Mouse (Mus musculus): ENCODE data around the gene Flvcr1. TPM values are rescaled to one million over a fixed set of nuclear protein-coding genes. Genes with fewer than 3 reads are reported as not detected.

Flvcr1 gene
- 7.5 and 7.6 TPM in 2 replicates for polyA plus RNA-seq (2016; fragmentation: Nextera tagmentation; extraction: Ambion mirVana)

GRCm38 (mm10) chr1:191026021-191026713 lies at the start of gene Flvcr1:
Gene Flvcr1 (minus strand): TSS chr1:191026158.
- WGBS (ENCODE audit: insufficient replicate concordance): under 1% methylated on average over 50 of the region's 50 CpGs
- ATAC-seq: peak; percentile 99
- Histone ChIP-seq H3K27me3 (replicated peaks) (no peaks in the 10 kb centered on the region), H3K9me3 (replicated peaks) (no peaks in the 10 kb centered on the region), H3K4me1 (peaks cover 31% of the 10 kb centered on the region), H3K4me3 (peak within 1 kb of the TSS; percentile 84), H3K36me3 (peaks cover 8% of the 10 kb centered on the region), H3K4me2 (peak within 1 kb of the TSS; percentile 100), H3K27ac (peak within 1 kb of the TSS; percentile 86), H3K9ac (peak within 1 kb of the TSS; percentile 89)

- 0 out of 2 replicates have a peak, but pooled peaks cover 6% of the 10 kb centered on the region for H3K4me1 ChIP-seq
- no peak for ATAC-seq
- H3K4me3 ChIP-seq: no peak overlapping the region
- H3K4me2 ChIP-seq: no peak overlapping the region
- no peaks in the 10 kb centered on the region for H3K27me3 ChIP-seq (replicated peaks)
- 56% methylated on average over 10 of the region's 10 CpGs for WGBS (ENCODE audit: insufficient replicate concordance)
- no peaks in the 10 kb centered on the region for H3K9me3 ChIP-seq (replicated peaks)
- H3K9ac ChIP-seq: no peak overlapping the region
- no peak overlapping the region for H3K27ac ChIP-seq
- H3K36me3 ChIP-seq: peaks cover 100% of the 10 kb centered on the region
These were observed 49.4 kb upstream of the Flvcr1 start for GRCm38 (mm10) chr1:191075199-191075883.

DNA sequence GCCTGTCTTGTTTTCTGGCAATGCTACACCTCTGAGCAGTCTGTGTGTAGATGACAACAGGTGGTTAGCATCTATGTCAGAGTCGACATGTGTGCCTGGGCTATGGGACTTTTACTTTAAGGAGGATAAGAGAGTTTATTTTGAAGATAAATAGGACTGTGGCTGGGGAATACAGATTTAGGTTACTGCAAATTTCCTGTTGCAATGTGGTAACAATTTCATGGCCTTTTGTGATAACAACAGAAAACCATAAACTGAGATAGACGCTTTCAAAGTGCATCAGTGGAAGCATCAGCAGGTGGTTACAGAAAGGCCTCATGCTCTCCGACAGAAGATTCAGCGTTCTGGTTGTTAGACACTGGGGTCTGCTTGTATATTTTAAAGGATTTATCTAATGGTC lies 47.5 kb upstream of the Flvcr1 start:
- WGBS (ENCODE audit: insufficient replicate concordance): 75% methylated on average over 4 of the region's 4 CpGs
- Histone ChIP-seq H3K9ac (no peak overlapping the region), H3K27ac (no peak overlapping the region), H3K9me3 (replicated peaks) (no peaks in the 10 kb centered on the region), H3K36me3 (peaks cover 100% of the 10 kb centered on the region), H3K4me3 (no peak overlapping the region), H3K4me1 (0 out of 2 replicates have a peak, but pooled peaks cover 6% of the 10 kb centered on the region), H3K4me2 (no peak overlapping the region), H3K27me3 (replicated peaks) (no peaks in the 10 kb centered on the region)
- no peak for ATAC-seq

DNA sequence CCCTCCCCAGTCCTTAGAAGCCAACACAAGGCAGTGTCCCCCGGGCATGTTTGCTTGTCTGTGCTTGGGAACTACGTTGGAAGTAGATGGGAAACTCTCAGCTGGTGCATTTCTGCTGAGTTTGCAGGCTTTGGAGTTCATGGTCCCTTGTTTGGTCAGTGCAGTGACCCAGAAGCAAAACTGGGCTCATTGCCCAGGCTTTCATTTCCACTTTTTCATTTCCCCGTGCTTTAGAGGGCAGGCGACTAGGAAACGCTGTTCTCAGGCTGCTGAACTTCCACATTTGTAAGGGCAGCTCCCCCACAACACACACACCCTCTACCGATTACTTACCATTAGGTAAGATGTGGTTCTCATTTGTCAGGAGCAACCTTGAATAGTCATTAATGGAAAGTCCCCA lies 47.0 kb upstream of the Flvcr1 start:
- ATAC-seq: no peak
- Histone ChIP-seq H3K36me3 (peaks cover 100% of the 10 kb centered on the region), H3K9ac (no peak overlapping the region), H3K4me1 (0 out of 2 replicates have a peak, but pooled peaks cover 6% of the 10 kb centered on the region), H3K9me3 (replicated peaks) (no peaks in the 10 kb centered on the region), H3K27ac (no peak overlapping the region), H3K27me3 (replicated peaks) (no peaks in the 10 kb centered on the region), H3K4me3 (no peak overlapping the region), H3K4me2 (no peak overlapping the region)
- 74% methylated on average over 6 of the region's 6 CpGs for WGBS (ENCODE audit: insufficient replicate concordance)

- no peak overlapping the region for H3K4me2 ChIP-seq
- no peak for ATAC-seq
- H3K36me3 ChIP-seq: peaks cover 100% of the 10 kb centered on the region
- no peak overlapping the region for H3K4me3 ChIP-seq
- H3K4me1 ChIP-seq: 0 out of 2 replicates have a peak, but pooled peaks cover 6% of the 10 kb centered on the region
- H3K9ac ChIP-seq: no peak overlapping the region
- H3K9me3 ChIP-seq (replicated peaks): no peaks in the 10 kb centered on the region
- WGBS (ENCODE audit: insufficient replicate concordance): 85% methylated on average over 16 of the region's 16 CpGs
- H3K27me3 ChIP-seq (replicated peaks): no peaks in the 10 kb centered on the region
- H3K27ac ChIP-seq: 0 out of 2 replicates have a peak overlapping the region, but pooled peaks have one; percentile 5
These were observed 46.5 kb upstream of the Flvcr1 start for GRCm38 (mm10) chr1:191072329-191072913.

DNA sequence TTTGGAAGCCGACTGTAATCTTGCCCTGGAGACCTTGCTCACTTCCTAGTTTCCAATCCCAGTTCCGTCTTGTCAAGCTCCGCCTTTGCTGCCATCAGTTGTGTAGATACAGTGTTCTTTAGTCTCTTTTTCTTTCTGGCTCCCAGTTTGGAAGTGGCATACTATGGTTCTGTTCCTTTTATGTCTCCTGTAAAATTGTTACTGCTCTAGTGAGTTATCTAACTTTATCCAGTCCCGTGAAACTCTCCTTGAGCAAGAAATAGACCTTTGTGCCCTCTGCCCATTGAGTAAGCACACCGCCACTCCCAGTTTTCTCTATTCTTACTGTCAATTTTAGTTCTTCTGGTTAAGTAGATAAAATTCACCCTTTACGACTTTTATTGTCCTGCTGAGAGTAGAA lies 45.7 kb upstream of the Flvcr1 start:
- H3K27ac ChIP-seq: no peak overlapping the region
- no peak overlapping the region for H3K4me2 ChIP-seq
- no peaks in the 10 kb centered on the region for H3K9me3 ChIP-seq (replicated peaks)
- H3K4me3 ChIP-seq: no peak overlapping the region
- no peak for ATAC-seq
- WGBS (ENCODE audit: insufficient replicate concordance): 81% methylated on average over 6 of the region's 6 CpGs
- 0 out of 2 replicates have a peak, but pooled peaks cover 6% of the 10 kb centered on the region for H3K4me1 ChIP-seq
- H3K27me3 ChIP-seq (replicated peaks): no peaks in the 10 kb centered on the region
- H3K36me3 ChIP-seq: peaks cover 100% of the 10 kb centered on the region
- no peak overlapping the region for H3K9ac ChIP-seq

GRCm38 (mm10) chr1:191070259-191070658 lies 44.3 kb upstream of the Flvcr1 start:
- no peak overlapping the region for H3K4me3 ChIP-seq
- 81% methylated on average over 4 of the region's 4 CpGs for WGBS (ENCODE audit: insufficient replicate concordance)
- ATAC-seq: no peak
- no peak overlapping the region for H3K9ac ChIP-seq
- no peaks in the 10 kb centered on the region for H3K9me3 ChIP-seq (replicated peaks)
- peaks cover 100% of the 10 kb centered on the region for H3K36me3 ChIP-seq
- H3K4me1 ChIP-seq: peaks cover 12% of the 10 kb centered on the region
- H3K27me3 ChIP-seq (replicated peaks): no peaks in the 10 kb centered on the region
- no peak overlapping the region for H3K27ac ChIP-seq
- no peak overlapping the region for H3K4me2 ChIP-seq

DNA sequence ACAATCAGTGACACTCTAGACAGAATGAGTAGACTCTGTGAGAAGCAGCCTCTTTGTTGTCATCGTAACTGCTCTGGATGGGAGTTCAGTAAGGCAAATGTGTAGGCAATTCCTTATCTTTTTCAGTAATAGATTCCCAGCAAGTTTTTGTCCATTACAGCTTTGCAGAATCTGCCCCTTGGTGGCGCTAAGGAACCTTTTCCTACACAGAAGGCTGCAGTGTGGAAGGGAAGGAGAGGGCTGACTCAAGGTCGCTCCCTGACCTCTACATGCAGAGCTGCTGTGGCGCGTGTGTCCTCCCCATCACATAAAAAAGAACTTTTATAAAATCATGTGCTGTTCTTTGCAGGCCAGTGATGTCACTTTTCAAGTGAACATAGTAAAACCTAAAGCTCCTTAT lies 42.4 kb upstream of the Flvcr1 start:
- Histone ChIP-seq H3K4me2 (no peak overlapping the region), H3K27ac (no peak overlapping the region), H3K36me3 (peaks cover 89% of the 10 kb centered on the region)

GRCm38 (mm10) chr1:191065188-191065587 lies 39.2 kb upstream of the Flvcr1 start:
- Histone ChIP-seq H3K36me3 (peaks cover 57% of the 10 kb centered on the region), H3K4me1 (peaks cover 32% of the 10 kb centered on the region), H3K27me3 (replicated peaks) (no peaks in the 10 kb centered on the region), H3K27ac (peak overlapping the region; percentile 10; the same call in 1 of the 2 replicates), H3K9ac (0 out of 2 replicates have a peak overlapping the region, but pooled peaks have one; percentile 31), H3K4me2 (peak overlapping the region; percentile 88), H3K4me3 (peak overlapping the region; percentile 17; the same call in 1 of the 2 replicates), H3K9me3 (replicated peaks) (no peaks in the 10 kb centered on the region)
- no peak for ATAC-seq
- 71% methylated on average over 4 of the region's 4 CpGs for WGBS (ENCODE audit: insufficient replicate concordance)

More for the DNA sequence above, 42.4 kb upstream of the Flvcr1 start:
- H3K4me1 ChIP-seq: peaks cover 29% of the 10 kb centered on the region
- 88% methylated on average over 5 of the region's 5 CpGs for WGBS (ENCODE audit: insufficient replicate concordance)
- H3K9me3 ChIP-seq (replicated peaks): no peaks in the 10 kb centered on the region
- ATAC-seq: no peak
- no peak overlapping the region for H3K9ac ChIP-seq
- no peaks in the 10 kb centered on the region for H3K27me3 ChIP-seq (replicated peaks)
- no peak overlapping the region for H3K4me3 ChIP-seq

DNA sequence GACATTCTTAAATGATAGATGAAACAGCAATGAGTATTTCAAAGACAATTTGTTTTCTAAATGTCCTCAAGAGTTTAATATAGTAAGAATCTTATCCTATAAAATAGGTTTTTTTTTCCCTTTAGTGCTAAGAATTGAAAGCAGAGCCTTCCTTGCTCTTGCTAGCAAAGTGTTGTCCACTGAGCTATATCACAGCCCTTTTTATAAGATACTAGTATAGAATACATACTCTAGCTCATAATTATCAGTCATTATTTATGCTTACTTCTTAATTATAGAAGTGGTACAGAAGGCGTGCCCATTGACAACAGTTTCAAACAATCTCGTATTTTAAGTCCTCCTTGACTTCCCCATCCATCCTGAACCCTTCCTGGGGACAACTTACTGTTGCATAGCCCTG lies 38.6 kb upstream of the Flvcr1 start:
- Histone ChIP-seq H3K4me2 (peak overlapping the region; percentile 88), H3K27me3 (replicated peaks) (no peaks in the 10 kb centered on the region), H3K9me3 (replicated peaks) (no peaks in the 10 kb centered on the region), H3K27ac (no peak overlapping the region), H3K36me3 (peaks cover 51% of the 10 kb centered on the region), H3K4me1 (peaks cover 32% of the 10 kb centered on the region), H3K4me3 (peak overlapping the region; percentile 17; the same call in 1 of the 2 replicates), H3K9ac (0 out of 2 replicates have a peak overlapping the region, but pooled peaks have one; percentile 31)
- WGBS (ENCODE audit: insufficient replicate concordance): 75% methylated on average over 2 of the region's 2 CpGs
- no peak for ATAC-seq

DNA sequence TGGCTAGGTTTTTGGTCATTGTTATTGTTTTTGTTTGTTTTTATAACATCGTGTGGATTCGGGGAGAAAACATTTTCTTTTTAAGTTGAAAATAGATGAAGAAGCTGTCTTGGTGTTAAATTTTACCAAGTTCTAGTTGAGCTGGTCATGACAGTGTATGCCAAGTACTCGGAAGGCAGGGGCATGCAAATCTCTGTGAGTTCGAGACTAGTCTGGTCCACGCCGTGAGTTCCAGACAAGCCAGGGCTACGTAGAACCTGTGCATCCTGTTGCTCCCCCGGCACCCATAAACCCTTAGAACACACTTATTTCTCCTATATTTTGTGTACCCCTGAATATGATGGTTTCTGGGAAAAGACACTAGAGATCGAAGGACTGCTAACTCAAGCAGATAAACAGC lies 37.7 kb upstream of the Flvcr1 start:
- no peaks in the 10 kb centered on the region for H3K9me3 ChIP-seq (replicated peaks)
- peak overlapping the region; percentile 88 for H3K4me2 ChIP-seq
- H3K9ac ChIP-seq: peak overlapping the region; percentile 91
- H3K27me3 ChIP-seq (replicated peaks): no peaks in the 10 kb centered on the region
- peak overlapping the region; percentile 90 for H3K4me3 ChIP-seq
- WGBS (ENCODE audit: insufficient replicate concordance): 40% methylated on average over 9 of the region's 9 CpGs
- peak overlapping the region; percentile 73 for H3K27ac ChIP-seq
- peaks cover 42% of the 10 kb centered on the region for H3K36me3 ChIP-seq
- H3K4me1 ChIP-seq: peaks cover 32% of the 10 kb centered on the region
- no peak for ATAC-seq
